Mouse (Mus musculus) left cerebral cortex, adult 11 months (tissue): Measurements from ENCODE around the gene Ptgs1.

ENCODE experiments used
- DNase-seq: peaks from one replicate; pipeline ENCODE4 v3.0.0; 2022; ENCODE audit warnings: low spot score

Ptgs1 gene

DNA sequence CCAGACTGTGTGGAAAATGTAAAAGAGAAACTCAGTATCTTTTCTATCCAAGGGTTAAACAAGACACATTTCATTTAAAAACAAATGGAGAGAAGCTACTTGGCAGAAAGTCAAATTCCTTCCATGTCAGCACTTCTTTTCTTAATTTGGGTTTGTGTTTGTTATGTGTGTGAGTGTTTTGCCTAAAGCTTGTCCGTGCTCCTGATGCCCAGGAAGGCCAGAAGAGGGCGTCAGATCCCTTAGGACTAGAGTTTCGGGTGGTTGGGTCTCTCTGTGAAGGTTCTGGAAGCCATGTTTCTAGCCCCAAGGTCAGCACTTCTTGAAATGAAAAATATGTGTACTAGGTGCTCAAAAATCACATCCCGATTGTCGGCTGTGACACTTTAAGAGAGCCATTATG lies 15.8 kb upstream of the Ptgs1 start:
- no peak for DNase-seq

GRCm38 (mm10) chr2:36215203-36215739 lies 15.0 kb upstream of the Ptgs1 start:
- no peak for DNase-seq

DNA sequence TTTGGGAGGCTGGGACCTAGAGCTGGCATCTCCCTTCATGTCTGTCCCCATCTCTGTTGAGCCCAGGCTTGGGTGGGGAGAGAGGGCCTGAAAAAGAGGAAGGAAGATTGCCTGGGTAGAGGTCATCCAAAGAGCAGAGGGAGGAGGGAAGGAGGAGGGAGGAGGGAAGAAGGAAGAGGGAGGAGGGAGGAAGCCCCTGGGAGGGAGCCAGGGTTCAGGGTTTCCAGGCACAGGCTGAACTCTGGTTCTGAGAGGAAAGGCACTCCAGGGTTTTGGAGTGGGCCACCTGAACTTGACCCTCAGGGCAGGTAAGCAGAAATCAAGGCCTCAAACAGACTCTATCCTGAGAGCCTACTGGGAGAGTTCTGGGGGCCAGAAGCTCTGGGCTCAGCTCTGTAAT lies 13.7 kb upstream of the Ptgs1 start:
- no peak for DNase-seq

DNA sequence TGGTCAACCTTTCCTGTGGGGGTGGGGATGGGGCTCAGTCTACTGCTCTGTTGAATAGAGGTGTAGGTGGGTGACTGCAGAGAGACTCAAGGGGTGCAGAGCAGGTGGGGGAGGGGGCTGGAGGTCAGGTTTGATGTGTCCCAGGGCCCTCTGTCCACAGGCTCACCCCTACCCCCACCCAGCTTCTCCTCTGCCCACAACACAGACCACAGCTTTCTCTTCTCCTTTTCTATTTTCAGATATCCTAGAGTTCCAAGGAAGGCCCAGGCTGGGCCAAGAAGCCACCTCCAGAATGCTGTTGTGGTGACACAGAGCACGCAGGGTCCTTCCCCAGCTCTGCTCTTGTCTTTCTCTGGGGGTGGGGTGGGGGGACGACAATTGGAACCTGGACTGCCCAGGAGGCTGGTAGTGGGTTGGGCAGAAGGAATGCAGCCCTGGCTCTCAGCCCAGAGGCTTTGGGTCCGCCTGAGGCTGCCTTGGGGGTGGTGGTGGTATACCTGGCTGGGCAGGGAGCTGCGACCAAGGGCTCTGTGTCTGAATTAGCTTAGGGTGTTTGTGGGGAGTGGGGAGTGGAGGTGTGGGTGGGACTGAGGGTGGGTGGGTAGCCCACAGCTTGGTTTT lies 13.2 kb upstream of the Ptgs1 start:
- no peak for DNase-seq

GRCm38 (mm10) chr2:36217692-36218233 lies 12.5 kb upstream of the Ptgs1 start:
- DNase-seq, result no peak

DNA sequence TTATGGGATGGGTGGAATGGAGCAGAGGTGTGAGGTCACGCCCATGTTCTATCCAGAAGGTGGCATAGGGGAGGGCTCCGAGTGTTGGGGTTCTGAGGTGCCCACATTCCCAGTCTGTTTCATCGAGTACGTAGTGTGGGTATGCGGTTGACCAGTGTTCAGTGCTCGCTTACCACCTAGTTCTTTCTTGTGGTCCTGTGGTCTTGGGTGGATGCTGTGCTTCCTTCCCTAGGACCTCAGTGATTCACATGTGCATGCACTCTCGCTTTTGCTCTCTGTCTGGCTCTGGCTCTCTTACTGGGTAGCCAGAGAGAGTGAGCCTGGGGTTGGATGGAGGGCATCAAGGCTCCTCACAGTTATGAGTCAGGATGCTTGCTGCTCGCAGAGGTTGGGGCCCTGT lies 10.1 kb upstream of the Ptgs1 start:
- no peak for DNase-seq

- DNase-seq, result no peak
Observed at GRCm38 (mm10) chr2:36220891-36221290, 9.3 kb upstream of the Ptgs1 start.

DNA sequence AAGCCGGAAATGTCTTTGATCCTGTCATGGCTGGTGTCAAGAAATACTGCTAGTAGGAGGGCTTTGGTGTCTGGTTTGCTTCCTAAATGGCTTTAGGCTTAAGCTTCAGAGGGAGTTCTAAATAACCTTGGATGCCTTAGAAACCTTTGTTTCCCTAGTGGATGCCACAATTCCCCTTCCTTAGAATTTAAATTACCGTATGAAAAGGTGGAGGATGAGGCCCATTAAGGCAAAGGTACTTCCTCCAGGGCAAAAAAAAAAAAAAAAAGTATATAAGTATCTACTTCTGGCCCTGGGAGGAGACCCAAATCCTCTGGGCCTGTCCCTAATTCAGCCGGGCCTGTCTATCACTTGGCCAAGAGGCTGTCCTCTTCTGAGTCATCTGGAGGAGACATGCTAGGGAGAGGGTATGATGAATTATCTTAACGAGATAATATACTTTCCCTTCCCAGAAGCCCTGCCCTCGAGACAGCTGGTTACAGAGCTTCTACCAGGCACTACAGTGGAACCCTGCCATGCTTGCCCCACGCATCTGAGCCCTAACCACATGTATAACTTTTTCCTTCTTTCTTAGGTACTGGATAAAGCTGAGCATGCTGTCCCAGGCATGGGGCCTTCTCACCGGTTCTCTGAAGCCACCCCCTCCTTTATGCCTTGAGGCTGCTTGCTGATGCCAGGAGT lies 7.9 kb upstream of the Ptgs1 start:
- DNase-seq, result no peak

GRCm38 (mm10) chr2:36223436-36223835 lies 6.8 kb upstream of the Ptgs1 start:
- DNase-seq, result no peak

GRCm38 (mm10) chr2:36224153-36224552 lies 6.1 kb upstream of the Ptgs1 start:
- DNase-seq, result no peak

- DNase-seq, result no peak
Observed at GRCm38 (mm10) chr2:36224599-36224998, 5.6 kb upstream of the Ptgs1 start.

DNA sequence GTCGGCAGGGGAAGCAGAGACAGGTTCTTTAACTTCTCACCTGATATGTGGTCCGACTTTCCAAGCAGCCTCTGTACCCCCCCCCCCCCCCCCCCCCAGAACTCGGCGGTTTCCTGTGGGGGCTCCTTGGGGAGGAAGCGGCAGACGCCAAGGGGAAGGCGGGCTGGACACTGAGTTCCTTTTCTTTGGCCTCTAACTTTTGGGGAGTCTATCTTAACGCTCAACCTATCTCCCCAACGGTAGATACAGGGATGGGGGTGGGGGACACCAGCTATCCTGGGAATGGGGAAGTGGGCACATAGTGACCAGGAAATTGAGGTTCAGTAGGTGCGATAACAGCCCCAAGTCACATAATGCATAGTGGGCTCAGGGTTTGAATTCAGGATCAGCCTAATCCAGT lies 741 bp downstream of the Ptgs1 start:
- DNase-seq, result no peak

- DNase-seq, result no peak
Observed at GRCm38 (mm10) chr2:36234526-36235368, 4.5 kb downstream of the Ptgs1 start.

- no peak for DNase-seq
Observed at GRCm38 (mm10) chr2:36235917-36236316, 5.7 kb downstream of the Ptgs1 start.

DNA sequence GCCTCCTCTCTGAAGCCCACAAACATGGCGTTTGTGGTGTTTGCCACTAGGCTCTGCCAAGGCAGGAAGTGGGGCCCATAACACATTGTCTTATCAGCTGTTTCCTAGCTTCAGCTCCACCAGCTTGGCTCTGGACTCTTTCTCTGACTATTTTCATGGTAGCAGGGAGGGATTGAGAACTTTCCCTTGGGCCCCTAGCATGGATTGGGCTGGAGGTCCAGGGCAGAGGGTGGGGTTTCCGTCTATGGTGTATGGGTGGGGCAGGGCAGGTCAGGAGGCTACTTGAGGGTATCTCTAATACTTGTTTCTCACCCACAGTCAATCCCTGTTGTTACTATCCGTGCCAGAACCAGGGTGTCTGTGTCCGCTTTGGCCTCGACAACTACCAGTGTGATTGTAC lies 6.7 kb downstream of the Ptgs1 start:
- DNase-seq, result no peak

DNA sequence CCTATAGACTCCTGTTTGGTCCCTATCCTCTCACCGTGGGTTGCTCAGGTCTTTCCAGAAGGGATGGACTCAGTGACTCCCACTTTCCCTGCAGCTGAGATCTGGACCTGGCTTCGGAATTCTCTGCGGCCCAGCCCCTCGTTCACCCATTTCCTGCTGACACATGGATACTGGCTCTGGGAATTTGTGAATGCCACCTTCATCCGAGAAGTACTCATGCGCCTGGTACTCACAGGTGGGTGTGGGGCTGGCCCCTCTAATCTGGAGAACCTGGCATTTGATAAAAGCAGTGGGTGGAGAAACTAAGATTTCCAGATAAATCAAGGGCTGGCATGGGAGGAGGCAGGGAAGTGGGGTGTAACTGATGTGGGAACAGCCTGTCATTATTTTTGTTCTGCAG lies 7.3 kb downstream of the Ptgs1 start:
- no peak for DNase-seq

GRCm38 (mm10) chr2:36238467-36238866 lies 8.2 kb downstream of the Ptgs1 start:
- DNase-seq, result no peak

- no peak for DNase-seq
Observed at GRCm38 (mm10) chr2:36238951-36239350, 8.7 kb downstream of the Ptgs1 start.

- no peak for DNase-seq
Observed at GRCm38 (mm10) chr2:36242514-36242913, 12.3 kb downstream of the Ptgs1 start.

- no peak for DNase-seq
Observed at GRCm38 (mm10) chr2:36243296-36243891, 13.2 kb downstream of the Ptgs1 start.

- no peak for DNase-seq
Observed at GRCm38 (mm10) chr2:36243892-36244309, 13.7 kb downstream of the Ptgs1 start.

GRCm38 (mm10) chr2:36244705-36245104 lies 14.5 kb downstream of the Ptgs1 start:
- no peak for DNase-seq
